Mouse (Mus musculus) frontal cortex, postnatal 36 days (tissue): ENCODE data around the gene Btrc.
"Not testable (repeated sequence)": the region's sequence is repeated elsewhere in the genome, so short reads cannot be mapped to it uniquely, and the experiment has no call there.

ENCODE experiments used
- DNase-seq, 2 experiments: peaks; one replicate each; pipeline ENCODE4 v3.0.0; 2022; ENCODE audit warnings: low spot score in 2 of 2

Btrc gene

DNA sequence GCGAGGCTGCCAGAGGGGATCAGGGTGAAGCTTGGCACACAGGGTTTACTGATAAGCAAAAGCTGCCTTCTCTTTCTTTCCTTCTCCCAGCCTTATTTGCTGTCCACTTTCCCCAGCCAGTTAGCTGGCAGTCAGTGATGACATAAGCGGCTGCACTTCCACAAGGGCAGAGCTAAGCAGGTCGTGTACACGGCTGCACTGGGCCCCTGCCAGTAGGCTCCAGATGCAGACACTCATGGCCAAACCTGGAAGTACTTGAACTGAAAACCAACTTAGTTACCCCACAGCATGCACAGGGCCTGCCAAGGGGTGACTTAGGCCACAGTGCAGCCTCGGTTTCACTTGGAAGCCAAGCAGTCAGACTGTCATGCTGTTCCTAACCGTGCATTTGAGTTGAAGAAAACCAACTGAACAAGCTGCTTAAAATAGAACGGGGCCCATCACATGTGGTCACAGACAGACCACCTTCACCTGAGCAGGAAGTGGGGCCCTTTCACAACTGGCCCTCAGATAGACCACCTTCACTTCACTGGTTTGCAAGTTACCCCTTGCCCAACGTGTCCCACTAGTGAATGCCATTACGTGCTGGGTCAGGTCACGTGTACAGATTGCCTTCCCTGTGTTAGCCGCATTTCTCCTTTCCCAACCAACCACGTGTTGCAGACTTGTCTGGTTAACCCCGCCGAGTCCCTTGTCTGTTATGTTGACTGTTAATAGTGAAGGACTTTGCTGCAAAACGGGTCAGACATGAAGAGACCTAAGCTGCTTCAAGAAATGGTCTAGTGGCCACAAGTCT, 166.9 kb downstream of the Btrc start:
- no peak for DNase-seq

DNA sequence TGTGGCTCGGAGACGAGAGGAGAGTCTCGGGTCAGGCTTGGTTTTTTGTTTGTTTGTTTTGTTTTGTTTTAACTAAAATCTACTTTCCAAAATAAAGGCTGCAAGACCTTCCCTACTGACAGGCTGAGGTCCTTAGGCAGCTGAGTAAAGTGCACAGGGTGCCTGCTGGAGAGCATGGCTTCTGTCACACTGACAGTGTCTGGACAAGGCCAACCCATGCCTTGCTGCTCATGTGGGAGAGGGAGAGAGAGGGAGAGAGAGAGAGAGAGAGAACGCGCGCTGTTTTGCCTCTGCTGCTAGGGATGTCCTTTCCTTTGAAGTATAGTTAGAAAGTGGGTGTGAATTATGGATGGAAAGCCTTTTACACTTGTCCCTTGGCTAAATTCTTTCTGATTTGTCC, 168.0 kb downstream of the Btrc start:
- no peak for DNase-seq

DNA sequence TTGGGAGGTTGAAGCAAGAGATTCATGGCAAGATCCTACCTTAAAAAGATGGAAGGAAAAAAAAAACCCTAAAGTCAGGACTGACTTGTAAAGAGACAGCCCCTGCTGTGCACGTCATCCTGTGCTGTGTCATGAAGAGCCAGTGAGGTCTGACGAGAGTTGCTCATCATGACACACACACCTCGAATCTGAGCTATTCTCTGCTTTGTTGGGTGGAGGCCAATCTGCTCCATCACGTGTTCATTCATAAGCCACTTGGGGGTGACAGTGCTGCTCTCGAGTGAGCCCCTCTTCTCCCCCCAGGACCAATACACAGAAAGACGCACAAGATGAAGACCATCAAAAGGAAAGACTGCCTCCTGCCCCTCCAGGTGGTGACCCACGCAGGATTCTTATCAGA, 170.1 kb downstream of the Btrc start:
- DNase-seq: no peak

DNA sequence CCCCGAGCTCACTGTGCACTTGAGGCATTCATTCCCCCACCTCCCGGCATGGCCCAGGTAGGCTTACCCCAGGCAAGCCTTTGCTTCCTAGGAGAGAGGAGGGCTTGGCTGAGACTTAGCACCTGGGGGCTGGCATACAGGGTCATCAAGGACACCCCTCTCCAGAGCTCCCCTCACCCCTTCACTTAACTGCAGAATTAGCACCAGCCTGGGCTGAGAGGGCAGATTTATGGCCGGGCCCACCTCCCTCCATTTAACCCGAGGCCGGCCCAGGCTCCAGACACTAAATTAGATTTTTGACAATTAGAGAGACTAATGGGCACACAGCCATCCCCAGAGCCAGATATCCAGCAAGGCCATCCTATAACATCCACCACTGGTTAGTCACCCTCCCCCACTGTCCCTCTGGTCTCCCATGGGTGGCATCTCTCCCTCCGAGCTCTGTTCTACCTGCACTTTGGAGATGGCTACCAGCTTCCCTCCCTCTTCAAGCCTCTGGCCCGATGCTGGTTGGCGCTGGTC, 171.7 kb downstream of the Btrc start:
- no peak for DNase-seq

DNA sequence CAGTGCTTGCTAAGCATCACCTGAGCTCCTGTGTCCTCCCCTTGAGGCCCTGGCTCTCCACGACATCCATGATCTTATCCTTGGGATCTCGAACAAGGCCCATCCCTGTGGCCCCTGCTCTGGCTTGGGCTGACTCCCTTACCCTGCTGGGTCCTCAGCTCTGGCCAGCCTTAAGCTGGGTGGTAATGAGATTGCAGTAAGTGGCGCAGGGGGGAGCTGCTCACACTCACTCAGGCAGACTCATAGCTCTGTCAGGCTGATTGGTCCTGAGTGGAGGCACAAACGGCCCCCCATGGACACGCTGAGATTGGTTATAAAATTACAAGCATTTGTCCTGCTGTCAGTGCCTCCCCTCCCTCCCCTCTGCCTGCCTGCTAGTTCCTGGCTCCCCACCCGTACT, 172.4 kb downstream of the Btrc start:
- DNase-seq: no peak

DNA sequence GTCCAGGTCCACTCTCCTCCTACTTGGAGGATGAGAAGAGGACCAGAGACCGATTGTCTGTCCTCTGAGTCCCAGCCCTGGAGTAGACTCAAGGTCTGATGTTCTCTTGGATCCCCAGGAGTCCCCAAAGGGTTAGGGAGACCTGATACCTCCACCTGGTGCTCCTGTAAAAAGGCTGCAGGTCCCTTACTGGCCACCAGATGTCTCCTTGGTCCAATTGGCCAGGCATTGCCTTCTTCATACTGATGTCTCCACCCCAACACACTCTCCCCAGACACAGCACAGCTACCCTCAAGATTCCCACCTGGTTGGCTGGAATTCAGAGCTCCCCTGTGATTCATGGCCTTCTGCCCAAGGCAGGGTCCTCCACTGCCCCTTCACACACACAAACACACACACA, 174.0 kb downstream of the Btrc start:
- peak in 1 of 2 experiments; percentile 63 for DNase-seq

DNA sequence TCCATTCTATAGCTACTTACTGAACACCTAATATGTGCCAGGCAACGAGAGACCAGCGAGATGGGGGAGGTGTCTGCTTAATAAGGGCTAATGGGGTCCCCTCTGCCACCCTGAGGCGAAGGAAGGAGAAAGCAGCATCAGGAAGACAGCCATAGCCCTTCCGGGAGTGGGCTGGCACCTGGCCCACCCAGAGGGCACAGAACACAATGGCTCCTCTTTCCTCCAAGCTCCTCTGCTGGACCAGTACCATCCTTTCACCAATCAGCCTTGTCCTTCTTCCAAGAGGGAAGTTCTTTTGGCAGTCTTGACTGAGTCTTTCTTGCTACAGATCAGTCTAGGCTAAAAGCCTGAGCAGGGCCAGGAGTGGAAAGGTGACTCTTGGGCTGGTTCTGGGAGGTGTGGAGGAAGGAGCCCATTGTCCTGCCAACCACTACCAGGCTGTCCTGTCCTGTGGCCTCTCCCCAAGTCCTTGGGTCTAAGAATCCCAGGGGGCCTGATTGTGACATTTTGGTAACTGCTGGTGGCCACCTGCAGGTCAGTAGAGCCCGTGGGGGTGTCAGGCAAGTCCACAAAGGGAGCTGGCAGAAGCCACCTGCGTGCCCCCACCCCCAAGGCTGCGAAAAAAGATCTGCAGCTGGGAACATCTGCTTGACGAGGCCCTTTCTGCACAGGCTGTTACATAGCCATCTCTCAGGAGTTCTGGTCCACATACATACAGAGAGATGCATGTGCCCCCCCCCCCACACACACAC, 177.3 kb downstream of the Btrc start:
- no peak for DNase-seq

DNA sequence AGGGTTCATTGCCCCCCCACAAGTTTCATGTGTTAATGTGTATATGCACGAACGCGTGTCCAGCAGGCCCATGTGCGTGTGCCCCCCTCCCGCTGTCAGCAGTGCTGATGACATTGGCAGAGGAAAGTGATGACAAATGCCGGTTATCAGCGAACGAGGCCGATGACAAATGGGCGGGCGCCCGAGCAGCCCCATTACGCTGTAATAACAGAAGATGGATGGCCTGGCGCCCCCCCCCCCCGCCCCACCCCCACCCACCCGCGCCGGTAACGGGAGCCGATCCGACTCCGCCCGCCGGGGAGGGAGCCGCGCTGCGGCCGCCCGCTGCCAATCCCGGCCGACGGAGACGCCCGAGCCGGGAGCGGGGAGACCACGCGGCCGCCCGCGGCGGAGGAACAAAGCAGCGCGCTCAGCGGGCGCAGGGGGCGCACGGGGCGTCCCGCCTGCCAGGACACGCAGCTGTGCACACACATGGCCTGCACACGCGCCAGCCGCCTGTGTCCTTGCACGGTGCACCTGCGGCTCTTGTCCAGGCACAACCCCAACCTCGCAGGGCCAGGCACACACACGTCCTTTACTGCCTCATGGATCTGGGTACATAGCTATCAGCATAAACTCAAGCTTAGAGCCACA, 178.0 kb downstream of the Btrc start:
- DNase-seq: peak; percentile 38 to 39

DNA sequence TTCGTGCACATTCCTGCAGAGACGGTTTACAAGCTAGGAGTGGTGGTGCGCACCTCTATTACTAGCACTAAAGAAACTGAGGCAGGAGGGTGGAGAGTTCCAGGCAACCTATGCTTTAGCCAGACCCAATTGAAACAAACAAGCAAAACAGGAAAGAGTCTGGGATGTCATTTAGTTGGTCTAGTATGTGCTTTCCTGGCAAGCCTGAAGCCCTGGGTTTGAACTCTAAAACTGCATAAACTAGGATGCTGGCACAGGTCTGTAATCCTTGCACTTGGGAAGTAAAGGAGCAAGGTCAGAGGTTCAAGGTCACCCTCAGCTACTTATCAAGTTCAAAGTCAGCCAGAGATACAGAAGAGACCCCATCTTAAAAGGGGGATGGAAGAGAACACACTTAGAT, 178.5 kb downstream of the Btrc start:
- DNase-seq: no peak

DNA sequence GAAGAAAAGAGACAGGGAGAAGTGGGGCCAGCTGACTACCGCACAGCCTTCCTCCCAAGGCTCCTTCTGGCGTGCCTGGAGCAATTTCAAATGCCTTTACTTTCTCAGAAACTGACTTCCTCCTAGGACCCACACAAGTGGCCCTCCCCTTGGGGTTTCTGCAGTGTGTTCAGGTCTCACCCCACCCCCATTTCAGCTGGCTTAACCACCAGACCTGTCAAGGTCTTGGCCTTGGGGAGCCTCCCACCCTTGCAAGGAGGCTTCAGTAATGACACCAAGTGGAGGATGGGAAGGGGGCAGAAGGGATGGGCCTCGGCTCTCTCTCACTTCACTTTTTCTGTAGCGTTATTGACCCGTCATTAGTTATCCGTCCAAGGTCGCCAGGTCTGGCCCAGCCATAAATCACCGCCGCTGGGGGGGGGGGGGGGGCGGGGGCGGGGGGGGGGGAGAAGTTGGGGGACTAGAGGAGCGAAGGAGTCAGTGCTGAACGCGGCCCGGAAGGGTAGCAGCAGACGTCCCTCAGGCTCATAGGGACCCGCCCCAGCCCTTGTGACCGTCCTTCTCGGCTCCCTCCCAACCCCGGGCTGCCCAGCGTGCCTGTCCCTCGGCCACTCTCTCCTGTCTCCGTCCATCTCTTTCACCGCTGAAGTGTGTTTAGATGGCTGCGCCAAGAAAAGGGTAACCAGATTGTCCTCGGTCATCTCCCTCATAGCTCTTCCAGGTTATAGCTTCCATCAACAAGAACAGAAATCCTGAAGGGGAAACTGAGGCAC, 180.8 kb downstream of the Btrc start:
- no peak for DNase-seq

DNA sequence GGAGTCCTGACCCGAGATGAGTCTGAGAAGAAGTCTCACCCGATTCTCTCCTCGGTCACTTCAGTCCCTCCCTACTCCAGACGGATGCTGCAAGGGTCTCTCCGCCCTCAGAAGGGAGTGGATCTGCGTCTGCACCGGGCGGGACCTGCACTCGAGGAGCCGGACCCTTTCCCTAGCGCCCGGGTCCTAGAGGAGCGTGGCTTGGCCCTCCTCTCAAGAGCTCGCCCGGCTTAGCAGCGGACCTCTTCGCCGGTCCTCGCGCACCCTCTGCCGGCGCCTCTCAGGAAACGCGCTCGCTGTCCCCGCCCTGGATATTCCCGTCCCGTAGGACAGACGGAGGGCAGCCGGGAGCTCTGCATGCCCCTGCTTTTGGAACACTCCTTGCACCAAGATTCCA, 181.4 kb downstream of the Btrc start:
- peak; percentile 77 to 79 for DNase-seq

DNA sequence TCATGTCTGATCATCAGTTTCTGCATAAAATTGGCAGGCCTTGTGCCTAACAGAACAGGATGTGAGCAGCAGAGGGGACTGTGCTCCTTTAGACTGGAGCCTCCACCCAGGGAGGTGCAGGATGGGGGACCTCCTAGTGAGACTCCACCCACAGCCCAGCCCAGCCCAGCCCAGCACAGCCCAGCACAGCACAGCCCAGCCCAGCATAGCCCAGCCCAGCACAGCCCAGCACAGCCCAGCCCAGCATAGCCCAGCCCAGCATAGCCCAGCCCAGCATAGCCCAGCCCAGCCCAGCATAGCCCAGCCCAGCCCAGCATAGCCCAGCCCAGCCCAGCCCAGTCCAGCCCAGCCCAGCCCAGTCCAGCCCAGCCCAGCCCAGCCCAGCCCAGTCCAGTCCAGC, 184.7 kb downstream of the Btrc start:
- not testable (repeated sequence) for DNase-seq

DNA sequence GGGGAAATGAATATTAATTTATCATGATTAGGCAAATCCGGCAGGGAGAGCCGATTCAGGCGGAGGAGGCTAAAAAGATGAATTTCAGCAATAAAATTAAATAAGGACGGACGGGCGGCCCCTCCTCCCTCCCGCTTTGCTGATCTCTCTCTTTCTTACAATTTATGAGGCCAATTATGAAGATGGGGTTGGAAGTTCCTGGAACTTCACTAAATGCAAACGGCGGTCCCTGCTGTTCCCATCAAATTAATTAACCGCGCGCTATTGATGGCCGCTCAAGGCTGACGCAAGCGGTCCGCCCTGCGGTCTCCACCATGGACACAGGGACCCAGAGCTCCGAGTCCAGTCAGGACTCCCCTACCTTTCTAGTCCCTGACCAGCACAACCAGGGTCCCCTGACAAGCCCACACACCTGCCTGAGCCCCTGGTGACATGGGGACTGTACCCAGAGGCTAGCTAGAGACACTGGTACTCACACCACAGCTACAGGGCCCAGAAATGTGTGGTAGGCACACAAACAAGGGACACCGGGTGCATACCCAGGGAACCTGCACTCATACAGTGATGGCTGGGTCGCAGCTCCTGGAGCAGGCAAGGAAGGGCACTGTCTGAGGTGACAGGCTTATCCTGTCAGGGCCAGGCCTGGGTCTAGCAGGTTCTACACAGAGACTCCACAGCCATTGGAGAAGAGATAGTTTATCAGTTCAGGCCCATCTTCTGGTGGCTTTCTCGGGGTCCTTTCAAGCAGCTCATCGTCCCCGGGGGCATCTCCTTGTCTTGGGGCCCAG, 185.8 kb downstream of the Btrc start:
- no peak for DNase-seq

DNA sequence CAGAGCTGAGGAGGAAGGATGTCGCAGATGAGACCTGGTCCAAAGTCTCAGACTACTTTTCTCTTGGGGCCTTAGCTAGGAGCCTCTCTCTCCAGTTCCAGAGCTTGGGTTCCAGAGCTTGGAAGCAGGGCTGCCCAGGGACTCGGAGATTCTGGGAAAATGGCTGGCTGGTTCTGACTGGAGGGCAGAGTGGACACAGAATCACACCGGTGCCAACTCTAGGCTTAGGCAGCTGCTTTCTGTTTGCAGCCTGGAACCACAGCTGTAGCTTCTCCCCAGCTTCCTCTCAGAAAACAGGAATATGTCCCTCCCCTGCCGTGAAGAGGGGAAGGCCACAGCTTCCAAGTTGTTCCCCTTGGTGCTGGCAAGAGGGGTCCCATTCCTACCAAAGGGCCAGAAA, 186.4 kb downstream of the Btrc start:
- no peak for DNase-seq

DNA sequence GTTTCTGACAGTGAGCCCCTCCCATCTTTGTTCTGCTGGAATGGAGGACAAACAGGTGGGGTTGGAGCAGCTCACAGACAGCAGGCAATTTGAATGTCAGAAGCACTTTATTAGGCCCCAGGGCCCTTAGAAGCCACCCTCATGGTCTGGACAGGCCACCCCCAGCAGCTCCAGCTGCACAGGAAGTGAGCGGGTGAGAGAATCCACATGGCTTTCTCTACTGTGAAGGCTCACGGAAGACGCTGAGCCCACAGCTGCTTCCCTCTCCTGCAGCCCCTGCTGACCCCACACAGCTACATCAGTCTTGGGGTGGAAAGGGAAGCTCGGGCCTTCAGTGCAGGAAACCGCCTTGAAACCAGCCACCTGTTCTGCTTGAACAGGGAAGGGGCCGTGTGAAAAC, 188.7 kb downstream of the Btrc start:
- no peak for DNase-seq

DNA sequence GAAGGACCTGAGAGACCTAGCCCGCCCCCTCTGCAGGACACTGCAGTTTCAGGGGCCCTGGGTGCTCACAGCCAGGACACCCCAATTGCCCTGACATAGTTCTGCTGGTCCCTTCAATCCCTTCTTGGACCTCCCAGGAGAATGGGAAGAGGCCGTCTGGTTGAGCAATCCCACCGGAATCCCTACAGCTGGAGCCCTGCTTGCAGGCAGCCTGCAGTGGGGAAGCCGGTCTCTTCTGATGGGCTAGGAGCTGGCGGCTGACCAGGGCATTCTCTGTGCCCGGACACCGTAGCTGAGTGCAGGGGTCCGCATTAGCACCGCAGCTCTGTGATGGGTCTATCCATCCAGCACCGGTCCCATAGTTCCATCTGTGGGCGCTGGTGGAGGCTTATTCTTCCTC, 190.6 kb downstream of the Btrc start:
- DNase-seq: no peak

DNA sequence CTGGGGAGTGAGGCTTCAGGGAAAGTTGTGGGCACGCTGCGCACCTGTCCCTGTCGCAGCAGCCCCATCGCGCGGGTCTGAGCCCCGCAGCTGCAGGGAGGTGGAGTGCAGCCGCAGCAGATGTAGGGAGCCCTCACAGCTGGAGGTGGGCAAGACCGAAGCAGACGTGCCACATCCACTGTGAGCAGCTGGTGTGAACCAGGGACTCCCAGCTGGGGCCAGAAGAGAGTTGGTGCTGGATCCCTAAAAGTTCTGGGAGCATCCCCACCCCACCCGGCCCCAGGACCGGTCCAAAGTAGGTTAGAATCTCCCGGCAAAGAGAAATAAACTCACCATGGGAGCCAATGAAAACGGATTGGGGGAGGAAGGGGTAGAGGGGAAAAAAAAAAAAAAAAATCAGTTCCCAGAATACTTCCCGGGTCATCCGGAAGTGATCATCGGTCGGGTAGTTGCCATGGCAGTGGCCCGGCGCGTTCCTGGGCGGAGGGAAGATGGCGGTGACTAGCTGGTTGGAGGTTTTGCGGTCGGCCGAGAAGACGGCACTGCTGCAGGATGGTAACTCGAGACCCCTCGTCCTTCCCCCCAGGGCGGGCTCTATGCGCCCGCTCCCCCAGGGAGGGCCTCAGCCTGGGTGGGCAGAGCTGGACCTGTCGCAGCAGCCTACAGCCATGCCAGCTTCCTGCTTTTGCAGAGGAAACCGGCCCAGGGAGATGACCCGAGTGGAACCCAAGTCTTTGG, 196.8 kb downstream of the Btrc start, which contains the start of the genes Poll and Gm17018:
TSS of gene Poll (minus strand) at position 379 of the 738 bp plus-strand sequence.
TSS of gene Gm17018 (plus strand) at position 463 of the 738 bp plus-strand sequence.
- DNase-seq: peak; percentile 83 to 88

DNA sequence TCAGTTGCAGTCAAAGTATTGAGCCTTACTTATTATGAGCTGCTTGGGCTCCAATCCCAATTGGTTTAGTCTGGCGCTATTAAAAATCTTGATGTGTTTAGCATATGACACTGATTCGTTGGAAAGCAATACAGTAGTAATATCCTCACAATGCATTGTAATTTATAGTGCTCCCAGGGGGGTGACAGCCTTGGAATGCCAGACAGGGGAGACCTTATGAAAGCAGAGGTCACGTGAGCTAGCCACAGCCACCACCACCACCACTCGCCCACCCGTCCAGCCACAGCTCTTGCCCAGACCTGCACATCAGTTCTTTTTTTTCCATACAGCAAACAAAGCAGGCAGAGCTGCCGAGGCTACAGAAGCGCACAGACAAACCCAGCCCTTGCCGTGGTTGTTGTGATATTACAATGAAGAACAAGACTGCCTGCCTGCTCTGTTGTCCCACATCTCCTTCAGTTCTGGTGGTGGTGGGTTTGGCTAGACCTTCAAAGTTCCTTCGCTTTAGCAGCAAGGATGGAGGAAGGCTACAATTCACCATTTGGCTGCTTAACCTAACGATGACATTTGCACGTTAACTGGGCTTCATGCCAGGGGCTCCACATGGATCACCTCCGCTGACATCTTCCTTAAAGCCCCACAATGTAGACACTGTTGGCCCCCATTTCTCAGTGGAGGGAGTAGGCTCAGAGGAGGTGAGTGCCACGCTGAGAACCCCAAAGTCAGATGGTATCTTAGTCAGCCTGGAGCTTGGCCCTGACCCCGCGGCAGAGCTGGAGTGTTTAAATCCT, 202.6 kb downstream of the Btrc start:
- no peak for DNase-seq

DNA sequence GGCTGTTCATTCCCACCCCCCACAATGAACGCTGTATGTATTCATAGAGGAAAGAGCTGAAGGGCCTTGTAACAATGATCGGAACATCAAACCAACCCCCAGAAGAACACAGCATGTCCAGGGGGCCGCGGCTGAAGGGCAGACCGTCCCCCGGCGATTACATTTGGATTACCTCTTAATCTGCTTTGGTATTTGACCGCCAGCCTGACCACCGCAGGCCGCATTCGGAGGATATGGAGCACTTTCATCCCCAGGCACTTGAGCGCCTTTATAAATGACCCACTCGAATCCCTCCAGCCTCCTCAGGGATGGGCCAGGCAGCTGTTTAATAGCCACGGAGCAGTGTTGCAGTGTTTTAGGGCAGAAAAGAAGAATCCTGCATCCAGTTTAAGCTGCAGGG, 203.8 kb downstream of the Btrc start:
- no peak for DNase-seq
